Mouse (Mus musculus): ENCODE data around the gene Ap1m2. TPM values are rescaled to one million over a fixed set of nuclear protein-coding genes. Genes with fewer than 3 reads are reported as not detected.
"Not testable (repeated sequence)": the region's sequence is repeated elsewhere in the genome, so short reads cannot be mapped to it uniquely, and the experiment has no call there.

Gene Ap1m2
- polyA plus RNA-seq, 1 experiment = 1.8 TPM

GRCm38 (mm10) chr9:21315421-21315820, 3.3 kb upstream of the Ap1m2 start:
- Histone ChIP-seq H3K27ac (ENCODE audit: insufficient read depth, low read length) (no peak overlapping the region), H3K27me3 (ENCODE audit: control insufficient read depth, insufficient read depth, low read length) (no peaks in the 10 kb centered on the region), H3K4me3 (replicated peaks; ENCODE audit: insufficient read depth, low read depth, low read length) (no peak overlapping the region), H3K4me1 (ENCODE audit: control insufficient read depth, insufficient read depth, low read length) (no peaks in the 10 kb centered on the region)
- WGBS = 43% methylated on average over 5 of the region's 5 CpGs
- DNase-seq = no peak
- TF ChIP-seq CTCF (IDR thresholded peaks at IDR 0.05; ENCODE audit: borderline replicate concordance, insufficient read depth, low read depth, low read length) = no peak
- TF ChIP-seq POLR2A (IDR thresholded peaks at IDR 0.05; ENCODE audit: borderline replicate concordance, insufficient read depth, low read length) = no peak

- no peak for DNase-seq
- no peak for TF ChIP-seq POLR2A (IDR thresholded peaks at IDR 0.05; ENCODE audit: borderline replicate concordance, insufficient read depth, low read length)
- no peaks in the 10 kb centered on the region for H3K4me1 ChIP-seq (ENCODE audit: control insufficient read depth, insufficient read depth, low read length)
- WGBS = 95% methylated on average over 9 of the region's 9 CpGs
- H3K27ac ChIP-seq (ENCODE audit: insufficient read depth, low read length) = no peak overlapping the region
- no peaks in the 10 kb centered on the region for H3K27me3 ChIP-seq (ENCODE audit: control insufficient read depth, insufficient read depth, low read length)
- no peak overlapping the region for H3K4me3 ChIP-seq (replicated peaks; ENCODE audit: insufficient read depth, low read depth, low read length)
These were observed 2.4 kb upstream of the Ap1m2 start for GRCm38 (mm10) chr9:21314367-21315140.

DNA sequence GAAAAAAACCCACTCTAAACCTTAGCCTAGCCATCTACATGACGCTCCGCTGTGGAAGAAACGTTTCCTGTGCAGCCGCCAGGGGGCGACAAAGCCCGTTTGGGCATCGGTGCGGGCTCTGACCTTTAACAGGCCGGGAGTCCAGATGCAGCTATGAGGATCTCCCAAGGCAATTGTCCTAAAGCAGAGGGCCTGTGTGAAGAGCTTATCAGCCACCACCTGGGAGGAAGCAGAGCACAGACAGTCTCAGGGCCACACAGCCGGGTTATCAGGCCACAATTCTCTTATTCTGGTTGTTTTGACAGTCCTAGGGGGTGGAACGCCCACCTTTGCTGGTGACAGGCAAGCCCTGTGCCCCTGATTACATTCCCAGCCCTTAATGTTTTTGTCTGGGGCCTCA, 1.3 kb upstream of the Ap1m2 start:
- 8% methylated on average over 11 of the region's 11 CpGs for WGBS

GRCm38 (mm10) chr9:21311695-21312094, 442 bp downstream of the Ap1m2 start:
- WGBS = 56% methylated on average over 7 of the region's 7 CpGs
- no peak for DNase-seq
- Histone ChIP-seq H3K4me1 (ENCODE audit: control insufficient read depth, insufficient read depth, low read length) (no peaks in the 10 kb centered on the region), H3K4me3 (replicated peaks; ENCODE audit: insufficient read depth, low read depth, low read length) (no peak overlapping the region), H3K27me3 (ENCODE audit: control insufficient read depth, insufficient read depth, low read length) (no peaks in the 10 kb centered on the region), H3K27ac (ENCODE audit: insufficient read depth, low read length) (no peak overlapping the region)
- TF ChIP-seq CTCF (IDR thresholded peaks at IDR 0.05; ENCODE audit: borderline replicate concordance, insufficient read depth, low read depth, low read length) (no peak), POLR2A (IDR thresholded peaks at IDR 0.05; ENCODE audit: borderline replicate concordance, insufficient read depth, low read length) (no peak)

More for the DNA sequence above, 1.3 kb upstream of the Ap1m2 start:
- H3K27ac ChIP-seq (ENCODE audit: insufficient read depth, low read length) = no peak overlapping the region
- no peak overlapping the region for H3K4me3 ChIP-seq (replicated peaks; ENCODE audit: insufficient read depth, low read depth, low read length)
- H3K4me1 ChIP-seq (ENCODE audit: control insufficient read depth, insufficient read depth, low read length) = no peaks in the 10 kb centered on the region
- no peaks in the 10 kb centered on the region for H3K27me3 ChIP-seq (ENCODE audit: control insufficient read depth, insufficient read depth, low read length)
- TF ChIP-seq POLR2A (IDR thresholded peaks at IDR 0.05; ENCODE audit: borderline replicate concordance, insufficient read depth, low read length) (no peak), CTCF (IDR thresholded peaks at IDR 0.05; ENCODE audit: borderline replicate concordance, insufficient read depth, low read depth, low read length) (peak; percentile 90)
- peak; percentile 86 to 92 for DNase-seq

- no peak for DNase-seq
- Histone ChIP-seq H3K27ac (ENCODE audit: insufficient read depth, low read length) (no peak overlapping the region), H3K27me3 (ENCODE audit: control insufficient read depth, insufficient read depth, low read length) (no peaks in the 10 kb centered on the region), H3K4me3 (replicated peaks; ENCODE audit: insufficient read depth, low read depth, low read length) (no peak overlapping the region), H3K4me1 (ENCODE audit: control insufficient read depth, insufficient read depth, low read length) (no peaks in the 10 kb centered on the region)
- no peak for TF ChIP-seq POLR2A (IDR thresholded peaks at IDR 0.05; ENCODE audit: borderline replicate concordance, insufficient read depth, low read length)
- no peak for TF ChIP-seq CTCF (IDR thresholded peaks at IDR 0.05; ENCODE audit: borderline replicate concordance, insufficient read depth, low read depth, low read length)
- 61% methylated on average over 15 of the region's 15 CpGs for WGBS
These were observed 2.9 kb downstream of the Ap1m2 start for GRCm38 (mm10) chr9:21309150-21309741.

DNA sequence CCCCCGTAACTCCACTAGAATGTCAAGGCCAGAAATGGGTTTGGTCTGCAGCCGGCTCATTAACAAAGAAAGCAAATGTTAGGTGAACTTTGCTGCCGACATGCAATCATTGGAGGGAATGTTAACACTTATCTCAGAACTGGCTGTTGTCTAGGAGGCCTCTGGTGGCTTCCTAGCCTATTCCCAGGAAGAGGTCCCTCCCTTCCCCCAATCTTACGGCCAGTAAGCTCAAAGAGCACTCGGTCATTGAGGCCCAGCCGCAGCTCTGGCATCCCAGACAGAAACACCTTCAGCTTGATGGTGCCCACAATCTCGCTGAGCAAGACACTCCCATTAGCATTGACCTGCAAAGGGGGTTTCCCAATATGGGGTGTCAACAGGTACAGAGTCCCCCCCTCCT, 7.1 kb downstream of the Ap1m2 start:
- no peak for DNase-seq
- WGBS = 91% methylated on average over 7 of the region's 7 CpGs
- Histone ChIP-seq H3K27me3 (ENCODE audit: control insufficient read depth, insufficient read depth, low read length) (no peaks in the 10 kb centered on the region), H3K27ac (ENCODE audit: insufficient read depth, low read length) (no peak overlapping the region), H3K4me1 (ENCODE audit: control insufficient read depth, insufficient read depth, low read length) (no peaks in the 10 kb centered on the region), H3K4me3 (replicated peaks; ENCODE audit: insufficient read depth, low read depth, low read length) (no peak overlapping the region)
- no peak for TF ChIP-seq CTCF (IDR thresholded peaks at IDR 0.05; ENCODE audit: borderline replicate concordance, insufficient read depth, low read depth, low read length)
- TF ChIP-seq POLR2A (IDR thresholded peaks at IDR 0.05; ENCODE audit: borderline replicate concordance, insufficient read depth, low read length) = no peak

- Histone ChIP-seq H3K4me3 (replicated peaks; ENCODE audit: insufficient read depth, low read depth, low read length) (no peak overlapping the region), H3K27me3 (ENCODE audit: control insufficient read depth, insufficient read depth, low read length) (no peaks in the 10 kb centered on the region), H3K27ac (ENCODE audit: insufficient read depth, low read length) (no peak overlapping the region), H3K4me1 (ENCODE audit: control insufficient read depth, insufficient read depth, low read length) (no peaks in the 10 kb centered on the region)
- TF ChIP-seq POLR2A (IDR thresholded peaks at IDR 0.05; ENCODE audit: borderline replicate concordance, insufficient read depth, low read length) (no peak), CTCF (IDR thresholded peaks at IDR 0.05; ENCODE audit: borderline replicate concordance, insufficient read depth, low read depth, low read length) (no peak)
- 75% methylated on average over 10 of the region's 10 CpGs for WGBS
- DNase-seq = no peak
These were observed 13.1 kb downstream of the Ap1m2 start for GRCm38 (mm10) chr9:21299014-21299413.

GRCm38 (mm10) chr9:21292271-21292670, 19.9 kb downstream of the Ap1m2 start:
- Histone ChIP-seq H3K27ac (ENCODE audit: insufficient read depth, low read length) (no peak overlapping the region), H3K27me3 (ENCODE audit: control insufficient read depth, insufficient read depth, low read length) (no peaks in the 10 kb centered on the region), H3K4me3 (replicated peaks; ENCODE audit: insufficient read depth, low read depth, low read length) (no peak overlapping the region), H3K4me1 (ENCODE audit: control insufficient read depth, insufficient read depth, low read length) (peaks cover 8% of the 10 kb centered on the region)
- TF ChIP-seq POLR2A (IDR thresholded peaks at IDR 0.05; ENCODE audit: borderline replicate concordance, insufficient read depth, low read length) (no peak), CTCF (IDR thresholded peaks at IDR 0.05; ENCODE audit: borderline replicate concordance, insufficient read depth, low read depth, low read length) (no peak)
- no peak for DNase-seq
- 94% methylated on average over 3 of the region's 3 CpGs for WGBS

DNA sequence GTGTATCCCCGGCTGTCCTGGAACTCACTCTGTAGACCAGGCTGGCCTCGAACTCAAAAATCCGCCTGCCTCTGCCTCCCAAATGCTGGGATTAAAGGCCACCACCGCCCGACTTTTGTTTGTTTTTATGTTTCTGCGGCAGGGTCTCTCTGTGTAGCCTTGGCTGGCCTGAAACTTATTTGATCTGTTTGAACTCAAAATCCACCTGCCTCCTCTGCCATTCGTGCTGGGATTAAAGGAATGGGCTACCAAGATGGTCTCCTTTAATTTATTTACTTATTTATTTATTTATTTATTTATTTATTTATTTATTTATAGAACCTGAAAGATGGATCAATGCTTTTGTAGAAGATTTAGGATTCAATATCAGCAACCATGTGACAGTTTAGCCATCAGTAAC, 20.3 kb downstream of the Ap1m2 start:
- not testable (repeated sequence) for H3K4me1 ChIP-seq (ENCODE audit: control insufficient read depth, insufficient read depth, low read length); H3K27ac ChIP-seq (ENCODE audit: insufficient read depth, low read length); DNase-seq; H3K4me3 ChIP-seq (replicated peaks; ENCODE audit: insufficient read depth, low read depth, low read length); H3K27me3 ChIP-seq (ENCODE audit: control insufficient read depth, insufficient read depth, low read length)
- 17% methylated on average over 7 of the region's 7 CpGs for WGBS

All from cerebellum, adult 2 months (tissue).